Mouse (Mus musculus) gastrocnemius, postnatal 14 days (tissue): ENCODE data around the gene Lrrc8c. TPM values are rescaled to one million over a fixed set of nuclear protein-coding genes. Genes with fewer than 3 reads are reported as not detected.
"Not testable (repeated sequence)": the region's sequence is repeated elsewhere in the genome, so short reads cannot be mapped to it uniquely, and the experiment has no call there.

Source experiments
- DNase-seq: peaks from one replicate; pipeline ENCODE4 v3.0.0; 2021; ENCODE audit warnings: mixed read lengths
- intact Hi-C: fragments of 180-260 bp; cut with DNase I; formaldehyde crosslinking; loops from one replicate; pipeline ENCODE4 v1.15.1; 2025; ENCODE audit warnings: low total_unique reads
- total RNA-seq, 2 experiments: library from RNA; stranded (reverse); gene quantifications; 2 replicates each; pipeline ENCODE4 v1.2.3; 2021

Gene Lrrc8c
- total RNA-seq, 2 experiments from 2014 or later: 15.1 to 17.9 TPM

DNA sequence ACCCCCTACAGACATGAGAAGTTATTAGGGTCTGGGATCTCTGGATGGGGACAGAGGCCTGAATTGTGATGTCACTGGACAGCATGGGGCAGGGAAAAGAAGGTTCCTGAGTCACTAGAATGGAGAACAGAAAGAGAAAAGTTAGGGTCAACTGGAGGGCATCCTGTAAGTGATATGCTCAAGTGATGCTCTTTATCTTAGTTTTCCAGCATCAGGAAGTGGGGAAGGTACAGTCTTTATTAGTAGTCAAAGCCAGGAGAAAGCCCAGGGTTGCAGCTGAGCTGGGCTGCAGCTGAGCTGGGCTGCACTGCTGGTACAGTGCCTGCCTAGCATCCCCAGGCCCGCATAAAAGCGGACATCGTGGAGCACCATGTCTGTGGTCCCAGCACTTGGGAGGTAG lies 105.1 kb downstream of the Lrrc8c start:
- DNase-seq: no peak
- intact Hi-C loops: no loop called here

DNA sequence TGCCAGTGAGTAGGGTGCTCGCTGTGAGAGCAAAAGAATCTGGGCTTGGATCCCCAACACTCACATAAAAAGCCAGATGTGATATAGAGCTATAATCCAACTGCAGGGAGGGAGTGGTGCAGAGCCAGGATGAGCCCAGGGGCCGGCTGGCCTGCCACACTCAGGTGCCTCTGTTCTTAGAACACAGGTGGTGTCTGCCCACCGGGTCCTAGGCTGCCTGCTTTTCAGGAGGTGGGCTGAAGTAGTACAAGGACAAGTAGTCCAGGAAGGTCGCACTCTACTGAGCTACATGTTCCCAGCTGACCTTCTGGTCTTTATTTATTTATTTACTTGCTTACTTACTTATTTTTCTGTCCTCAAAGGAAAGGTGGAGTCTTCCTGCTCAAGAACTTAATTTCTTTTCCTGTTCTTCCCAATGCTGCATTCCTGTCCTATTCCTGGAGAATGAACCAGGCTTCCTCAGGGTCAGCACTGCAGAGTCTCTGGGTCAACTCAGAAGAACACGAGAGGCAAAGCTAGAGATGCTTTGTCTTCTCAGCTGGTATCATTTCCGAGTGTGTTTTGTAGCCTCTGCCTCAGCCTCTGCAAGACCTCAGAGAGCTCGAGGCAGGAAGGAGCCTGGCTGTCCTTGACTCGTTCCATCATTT lies 106.4 kb downstream of the Lrrc8c start:
- intact Hi-C loops: no loop called here
- DNase-seq: no peak

DNA sequence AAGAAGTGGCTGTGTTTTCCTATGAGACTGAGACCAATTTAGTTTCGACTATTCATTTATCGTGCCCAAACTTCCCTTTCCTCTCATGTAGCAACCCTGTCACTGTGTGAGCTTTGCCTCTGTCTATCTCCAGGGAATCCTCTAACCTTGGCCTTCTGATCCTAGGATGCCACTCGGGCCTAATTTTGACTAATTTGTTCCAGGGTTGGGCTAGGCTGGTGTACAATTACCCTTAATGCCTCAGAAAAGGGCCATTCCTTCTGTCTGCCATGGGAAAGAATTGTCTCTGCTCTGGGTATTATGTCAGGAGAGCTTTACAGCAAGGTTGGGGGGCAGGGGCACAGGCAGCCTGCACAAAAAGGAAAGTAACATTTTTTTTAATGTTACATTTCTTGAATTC lies 107.2 kb downstream of the Lrrc8c start:
- no peak for DNase-seq
- intact Hi-C loops: no loop called here

DNA sequence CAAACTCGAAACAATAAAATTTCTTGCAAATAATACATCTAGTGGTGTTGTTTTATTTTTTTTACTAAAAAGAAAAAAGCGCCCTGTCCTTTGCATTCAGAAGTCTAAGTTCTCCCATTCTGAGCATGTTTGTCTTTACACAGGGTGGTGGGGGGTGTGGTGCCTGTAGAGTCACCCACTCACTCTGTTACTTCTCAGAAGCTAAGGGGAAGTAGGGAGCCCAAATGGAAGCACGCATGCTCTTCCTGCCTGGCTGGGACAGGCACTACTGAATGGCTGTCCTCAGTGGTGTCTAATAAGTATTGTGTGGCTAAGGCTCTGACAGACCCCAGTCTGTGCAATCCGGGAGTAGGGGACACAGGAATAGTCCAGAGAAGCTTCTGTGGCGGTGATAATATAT lies 107.9 kb downstream of the Lrrc8c start:
- no peak for DNase-seq
- intact Hi-C loops: no loop called here

DNA sequence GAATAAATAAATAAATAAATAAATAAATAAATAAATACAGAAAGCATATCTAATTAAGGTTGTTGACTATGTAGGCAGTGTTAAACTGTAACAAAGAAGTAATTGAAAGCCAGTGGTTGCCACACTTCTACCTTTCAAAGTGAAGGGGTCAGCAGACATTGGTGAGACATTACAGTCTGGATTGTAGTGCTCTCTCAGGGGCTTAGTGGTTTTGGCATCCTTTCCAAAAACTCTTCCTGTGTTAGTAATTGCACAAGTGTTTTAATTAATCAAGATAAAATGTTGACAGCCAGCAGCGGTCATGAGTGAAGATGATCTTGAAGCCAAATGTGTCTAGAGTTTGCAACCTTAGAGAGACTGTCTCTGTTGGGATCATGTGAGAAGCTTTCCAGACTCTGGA lies 110.8 kb downstream of the Lrrc8c start:
- intact Hi-C loops: no loop called here
- no peak for DNase-seq

DNA sequence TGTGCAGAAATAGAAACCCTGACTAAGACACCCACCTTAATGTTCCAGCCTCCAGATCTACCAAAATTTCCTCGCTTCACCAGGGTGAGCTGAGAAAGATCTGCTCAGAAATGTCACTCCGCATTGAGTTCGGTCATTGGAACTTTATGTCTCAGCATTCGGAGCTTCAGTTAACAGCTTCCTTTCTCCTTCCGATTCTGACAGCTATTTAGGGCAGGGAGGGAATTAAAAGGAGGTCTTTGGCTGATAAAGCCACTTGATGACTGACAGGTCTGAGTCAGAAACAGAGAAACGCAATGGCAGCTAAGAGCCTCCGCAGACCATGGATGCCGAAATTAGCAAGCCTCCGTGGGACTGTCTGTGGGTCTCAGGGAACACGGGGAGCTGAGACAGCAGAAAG lies 112.9 kb downstream of the Lrrc8c start:
- no peak for DNase-seq
- intact Hi-C loops: no loop called here

DNA sequence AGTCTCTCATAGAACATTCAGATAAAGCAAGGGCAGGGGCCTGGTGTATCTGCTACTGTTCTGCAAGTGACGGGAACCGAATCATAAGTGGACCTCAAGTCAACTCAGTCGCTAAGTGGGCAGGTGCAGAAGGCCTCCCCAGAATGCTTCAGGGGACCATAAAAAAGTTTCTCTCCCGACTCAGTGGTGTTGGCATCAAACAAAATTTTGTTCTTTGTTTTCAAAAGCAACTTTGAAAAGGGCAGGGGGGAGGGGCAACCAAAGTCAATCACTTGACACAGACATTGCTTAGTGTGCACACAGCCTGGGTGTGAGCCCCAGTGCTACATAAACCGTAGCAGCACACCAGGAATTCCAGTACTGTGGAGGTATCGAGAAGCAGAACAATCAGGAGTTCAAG lies 116.4 kb downstream of the Lrrc8c start:
- DNase-seq: no peak
- intact Hi-C loops: no loop called here

DNA sequence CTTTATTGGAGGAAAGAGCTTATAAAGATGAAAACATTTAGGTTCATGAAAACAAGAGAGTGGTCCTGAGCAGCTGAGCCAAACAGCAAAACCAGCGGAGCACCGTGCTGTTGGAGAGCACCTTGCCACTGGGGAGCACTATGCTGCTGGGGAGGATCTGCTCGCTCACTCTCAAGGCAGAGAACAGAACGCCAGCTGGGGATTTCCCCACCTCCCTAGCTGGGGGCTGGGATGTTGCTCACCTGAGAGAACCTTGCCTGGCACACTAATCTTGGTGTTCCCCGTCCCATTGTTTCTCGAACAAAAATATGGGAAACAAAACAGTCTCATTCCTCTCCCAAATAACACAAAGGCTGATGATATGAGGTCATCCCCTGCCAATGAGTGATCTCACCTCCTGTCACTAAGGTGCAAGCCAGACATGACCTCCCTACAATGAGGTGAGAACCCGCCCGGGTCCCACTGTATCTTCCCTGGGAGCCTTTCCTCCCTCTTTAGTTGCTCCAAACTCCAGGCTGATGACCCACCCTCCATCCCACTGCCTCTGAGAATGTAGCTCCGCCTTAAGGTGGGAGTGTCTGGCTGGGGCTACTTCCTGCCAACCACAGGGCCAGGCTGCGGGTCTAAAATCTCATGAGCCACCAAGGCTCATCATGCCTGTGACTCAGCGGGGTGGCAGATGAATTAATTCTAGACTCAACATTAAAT lies 117.5 kb downstream of the Lrrc8c start:
- no peak for DNase-seq

DNA sequence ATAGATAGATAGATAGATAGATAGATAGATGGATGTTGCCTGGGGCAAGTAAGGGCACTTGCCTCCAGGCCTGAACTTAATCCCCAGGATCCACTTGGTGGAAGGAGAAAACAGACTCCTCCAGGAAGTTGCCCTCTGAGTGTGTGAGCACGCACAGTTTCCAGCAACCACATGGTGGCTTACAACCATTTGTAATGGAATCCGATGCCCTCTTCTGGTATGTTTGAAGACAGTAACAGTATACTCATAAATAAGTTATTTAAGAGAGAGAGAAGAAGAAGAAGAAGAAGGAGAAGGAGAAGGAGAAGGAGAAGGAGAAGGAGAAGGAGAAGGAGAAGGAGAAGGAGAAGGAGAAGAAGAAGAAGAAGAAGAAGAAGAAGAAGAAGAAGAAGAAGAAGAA lies 119.1 kb downstream of the Lrrc8c start:
- DNase-seq, intact Hi-C loops: not testable (repeated sequence)

More for the DNA sequence above, 117.5 kb downstream of the Lrrc8c start:
- intact Hi-C loops: no loop called here

DNA sequence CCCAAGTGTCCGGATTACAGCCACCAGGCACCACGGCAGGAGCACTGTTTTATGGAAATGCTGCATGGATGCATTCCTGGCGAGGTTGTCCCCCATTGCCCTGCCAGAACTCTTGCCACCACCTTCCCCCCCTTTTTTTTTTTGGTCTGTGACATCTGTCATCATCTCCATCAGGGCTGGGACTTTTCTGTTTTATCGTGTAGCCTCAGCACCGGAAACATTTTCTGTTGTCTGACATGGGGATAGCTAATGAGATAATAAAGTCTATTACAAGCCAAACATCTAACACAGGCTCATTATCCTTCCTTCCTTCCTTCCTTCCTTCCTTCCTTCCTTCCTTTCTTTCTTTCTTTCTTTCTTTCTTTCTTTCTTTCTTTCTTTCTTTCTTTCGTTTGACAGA lies 119.7 kb downstream of the Lrrc8c start:
- no peak for DNase-seq
- intact Hi-C loops: no loop called here

DNA sequence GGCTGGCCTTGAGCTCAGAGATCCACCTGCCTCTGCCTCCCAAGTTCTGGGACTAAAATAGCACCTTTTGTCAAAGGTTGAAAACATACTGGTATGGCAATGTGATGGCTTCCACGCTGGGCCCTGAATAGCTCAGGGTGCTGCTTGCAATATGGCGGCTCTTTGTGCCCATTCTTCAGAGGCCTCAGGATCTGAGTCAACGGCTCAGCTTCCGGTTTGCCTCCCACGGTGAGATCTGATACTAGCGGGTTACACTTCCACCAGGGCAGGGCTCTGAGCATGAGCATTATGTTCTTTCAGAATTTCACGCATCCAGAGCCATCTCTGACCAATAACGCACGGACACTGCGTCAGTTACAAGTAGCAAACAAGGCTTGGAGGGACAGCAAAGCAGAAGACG lies 120.2 kb downstream of the Lrrc8c start:
- intact Hi-C loops: no loop called here
- DNase-seq: no peak

DNA sequence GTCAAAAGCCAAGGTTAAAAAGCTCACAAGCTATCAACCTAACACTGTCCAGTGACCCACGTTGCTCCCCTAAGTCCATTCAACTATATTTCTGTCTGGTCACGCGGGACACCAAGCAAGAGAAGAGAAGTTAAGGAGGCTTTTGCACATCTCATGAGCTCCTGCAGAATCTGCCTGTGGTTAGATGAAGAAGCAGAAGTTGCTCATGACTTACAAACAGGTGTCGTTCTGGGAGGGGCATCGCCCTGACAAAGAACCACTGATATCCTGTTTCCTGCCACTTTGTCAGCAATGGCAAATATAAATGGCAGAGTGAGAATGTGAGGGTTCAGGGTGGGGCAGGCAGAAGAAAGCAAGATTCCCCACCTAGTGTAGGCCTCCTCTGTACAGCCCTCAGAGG lies 123.3 kb downstream of the Lrrc8c start:
- intact Hi-C loops: no loop called here
- no peak for DNase-seq

DNA sequence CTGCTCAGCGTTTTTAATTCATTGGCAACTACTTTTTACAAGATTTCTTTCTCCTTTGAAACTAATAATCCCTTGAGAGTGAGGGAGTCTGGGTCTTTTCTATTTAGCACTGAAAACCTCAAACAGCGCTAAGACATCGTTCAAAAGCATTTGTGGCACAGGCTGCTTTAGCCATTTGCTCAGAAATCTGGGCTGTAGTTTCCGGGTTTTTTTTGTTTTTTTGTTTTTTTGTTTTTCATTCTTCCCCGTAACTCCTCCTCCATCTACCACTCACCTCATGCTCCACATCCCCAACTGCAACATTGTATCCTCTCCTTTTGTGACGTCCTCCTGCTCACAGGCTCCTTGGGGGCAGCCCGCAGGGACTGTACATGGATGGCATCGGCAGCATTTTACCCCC lies 124.1 kb downstream of the Lrrc8c start:
- no peak for DNase-seq
- intact Hi-C loops: no loop called here

DNA sequence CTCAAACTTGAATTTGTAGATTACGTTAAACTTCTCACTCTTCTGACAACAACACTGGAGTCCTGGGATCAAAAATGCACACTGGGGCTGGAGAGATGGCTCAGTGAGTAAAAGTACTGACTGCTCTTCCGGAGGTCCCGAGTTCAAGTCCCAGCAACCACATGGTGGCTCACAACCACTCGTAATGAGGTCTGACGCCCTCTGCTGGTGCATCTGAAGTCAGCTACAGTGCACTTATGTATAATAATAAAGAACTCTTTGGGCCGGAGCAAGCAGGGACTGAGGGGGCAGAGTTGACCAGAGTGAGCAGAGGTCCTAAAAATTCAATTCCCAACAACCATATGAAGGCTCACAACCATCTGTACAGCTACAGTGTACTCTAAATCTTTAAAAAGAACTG lies 125.0 kb downstream of the Lrrc8c start:
- intact Hi-C loops: no loop called here
- no peak for DNase-seq

DNA sequence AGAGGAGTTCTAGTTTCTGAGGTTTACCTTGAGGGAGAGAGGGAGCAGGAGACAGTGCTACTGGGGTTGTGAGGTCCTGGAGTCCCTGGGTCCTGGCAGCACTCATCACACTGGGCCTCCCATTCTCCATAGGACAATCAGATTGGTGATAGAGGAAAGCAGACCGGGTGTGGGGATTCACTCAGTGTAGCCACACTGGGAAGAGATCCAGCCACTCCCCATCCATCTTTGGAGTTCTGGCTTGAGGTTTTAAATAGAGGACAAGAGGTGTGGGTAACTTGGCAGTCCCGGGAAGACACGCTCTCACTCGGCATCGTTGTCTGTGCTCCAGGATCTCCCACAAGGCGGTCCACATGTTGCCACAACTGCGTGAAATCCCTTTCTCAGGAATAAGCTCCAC lies 127.9 kb downstream of the Lrrc8c start:
- DNase-seq: no peak
- intact Hi-C loops: no loop called here

DNA sequence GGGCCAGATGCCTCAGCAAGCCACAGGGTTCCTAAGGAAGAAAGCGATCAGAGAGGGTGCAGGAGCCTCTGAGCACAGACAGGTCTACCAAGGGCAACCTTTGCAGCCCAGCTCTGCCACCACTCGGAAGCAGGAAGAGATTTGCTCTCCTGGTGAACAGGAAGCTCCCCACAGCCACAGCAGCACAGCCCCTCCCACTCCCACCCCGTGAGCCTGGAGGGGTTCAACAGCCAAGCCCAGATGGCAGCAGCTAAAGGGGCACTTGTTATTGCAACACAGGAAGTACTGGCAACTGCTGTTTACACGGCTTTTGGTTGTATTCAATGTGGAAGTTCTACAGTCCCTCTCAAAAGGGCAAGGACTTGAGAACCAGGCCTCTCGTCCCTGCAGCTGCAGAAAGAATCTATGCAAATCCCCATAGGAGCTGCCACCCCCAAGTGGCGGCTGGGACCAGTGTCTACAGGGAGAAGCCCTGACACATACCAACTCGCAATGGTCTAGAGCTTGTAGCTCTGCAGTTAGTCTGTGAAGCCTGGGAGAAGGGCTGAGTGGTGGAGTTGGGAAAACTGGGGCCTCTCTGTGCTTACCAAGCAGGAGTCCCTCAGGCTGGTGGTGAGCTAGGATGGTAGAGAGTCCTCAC lies 129.6 kb downstream of the Lrrc8c start:
- intact Hi-C loops: no loop called here
- peak; percentile 27 for DNase-seq

DNA sequence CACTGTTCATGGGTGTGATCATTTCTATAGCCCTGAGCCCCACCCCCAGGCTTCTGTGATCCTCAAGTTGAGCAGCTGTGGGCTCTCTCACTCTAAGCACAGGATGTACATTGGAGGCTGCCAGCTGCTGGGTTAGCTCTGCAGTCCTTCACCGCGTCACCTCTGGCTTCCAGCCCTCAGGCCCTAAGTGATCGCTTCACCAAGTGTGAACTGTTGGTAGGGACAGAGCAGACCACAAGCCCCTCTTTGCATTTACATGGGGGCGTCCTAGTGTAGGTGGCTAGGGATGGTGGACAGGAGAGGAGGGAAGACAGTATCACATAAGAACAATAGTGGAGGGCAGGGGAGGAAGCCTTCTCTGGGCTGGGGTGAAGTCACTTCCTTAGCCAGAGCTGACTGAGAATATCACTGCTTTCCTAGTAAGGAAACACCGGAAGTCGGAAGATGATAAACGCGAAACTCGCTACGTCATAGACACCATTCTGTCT lies 130.4 kb downstream of the Lrrc8c start:
- peak; percentile 35 for DNase-seq
- intact Hi-C loops: loop anchor here (5.0 kb wide), 1 partner anchor 242 kb away; no protein-coding TSS in a partner anchor

DNA sequence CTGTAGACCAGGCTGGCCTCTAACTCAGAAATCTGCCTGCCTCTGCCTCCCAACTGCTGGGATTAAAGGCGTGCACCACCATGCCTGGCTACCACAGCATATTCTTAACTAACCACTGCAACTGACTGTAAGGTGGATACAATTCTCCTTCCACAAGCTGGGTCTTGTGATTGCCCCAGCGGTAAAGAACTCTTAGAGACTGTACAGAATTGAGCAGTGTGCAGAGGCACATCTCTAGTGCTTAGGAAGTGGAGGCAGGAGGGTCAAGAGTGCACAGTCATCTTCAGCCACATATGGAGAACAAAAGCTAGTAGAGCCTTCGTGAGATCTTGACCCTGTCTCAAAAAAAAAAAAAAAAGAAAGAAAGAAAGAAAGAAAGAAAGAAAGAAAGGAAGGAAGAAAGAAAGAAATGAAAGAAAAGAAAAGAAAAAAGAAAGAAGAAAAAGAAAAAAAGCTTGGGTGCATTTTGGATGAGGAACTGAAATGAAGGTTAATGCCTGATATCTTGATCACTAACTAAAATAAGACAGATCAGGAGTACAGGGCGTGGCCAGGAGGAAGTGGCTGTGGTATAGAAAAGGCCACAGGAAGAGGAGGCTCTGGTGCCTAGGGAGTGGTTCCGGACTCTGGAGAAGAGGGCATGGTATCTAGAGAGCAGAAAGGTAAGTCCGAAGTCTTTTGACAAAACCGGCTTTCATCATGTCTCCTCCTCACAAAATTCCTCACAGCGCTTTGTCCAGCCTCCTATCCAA lies 131.7 kb downstream of the Lrrc8c start:
- no peak for DNase-seq
- intact Hi-C loops: loop anchor here (5.0 kb wide), 1 partner anchor 244 kb away; no protein-coding TSS in a partner anchor

DNA sequence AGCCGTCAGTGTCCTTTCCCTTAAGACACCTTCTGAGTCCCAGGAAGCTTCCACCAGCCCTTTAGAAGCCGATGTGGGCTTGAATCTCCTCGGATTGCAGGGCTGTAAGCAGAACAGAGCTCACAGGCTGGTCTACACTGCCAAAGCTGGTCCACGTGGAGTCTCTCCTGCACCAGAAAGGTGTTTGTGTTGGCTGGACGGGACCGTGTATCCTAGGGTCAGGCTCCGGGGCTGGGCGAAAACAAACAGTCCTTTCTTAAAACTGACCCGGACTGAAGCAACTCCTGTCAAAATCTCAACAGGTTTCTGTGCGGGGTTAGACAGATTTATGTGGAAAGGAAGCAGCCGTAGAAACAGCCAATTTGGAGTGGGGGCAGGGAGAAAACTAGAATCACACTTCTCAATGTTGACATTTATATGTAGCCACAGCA lies 132.4 kb downstream of the Lrrc8c start:
- no peak for DNase-seq
- intact Hi-C loops: loop anchor here (5.0 kb wide), 1 partner anchor 244 kb away; no protein-coding TSS in a partner anchor
